ENCODE assay signal across 19 mouse cellular contexts in genomic region chr13:73458719-73459118, GRCm38 (mm10). TPM values are rescaled to one million over a fixed set of nuclear protein-coding genes. Genes with fewer than 3 reads are reported as not detected.
DNase-seq lines count a peak whose midpoint lies in the region; ATAC-seq lines count a peak whose summit lies in the region.
"Had no signal": no experiment of that assay in that cellular context is flagged by ENCODE, and none has a peak within 500 bp of the region (broad histone marks: within the 10 kb centered on the region; RNA-seq: fewer than 3 reads in every experiment).

No protein-coding gene starts in this region.

- WGBS in hindbrain, embryonic 14.5 days: 79% methylated on average over 5 of the region's 5 CpGs
- WGBS in midbrain, embryonic 16.5 days: 79% methylated on average over 5 of the region's 5 CpGs

- H3K4me2 ChIP-seq in hindbrain, embryonic 14.5 days (replicated peaks): no peak overlapping the region
- no peak overlapping the region for H3K4me2 ChIP-seq in midbrain, embryonic 16.5 days (ENCODE audit: low read length)
- H3K4me2 ChIP-seq: forebrain, embryonic 12.5 days; heart, embryonic 13.5 days; kidney, embryonic 15.5 days; lung, embryonic 15.5 days had no signal

- H3K9me3 ChIP-seq in hindbrain, embryonic 14.5 days (ENCODE audit: control insufficient read depth, low read length): no peaks in the 10 kb centered on the region
- H3K9me3 ChIP-seq in midbrain, embryonic 16.5 days (replicated peaks; ENCODE audit: control insufficient read depth, low read length, poor library complexity, severe bottlenecking): no peaks in the 10 kb centered on the region
- H3K9me3 ChIP-seq: embryonic facial prominence, embryonic 10.5 days; forebrain, embryonic 12.5 days; heart, embryonic 13.5 days; kidney, embryonic 15.5 days; lung, embryonic 15.5 days had no signal

- no peaks in the 10 kb centered on the region for H3K36me3 ChIP-seq in hindbrain, embryonic 14.5 days (replicated peaks; ENCODE audit: control insufficient read depth, insufficient read depth)
- no peaks in the 10 kb centered on the region for H3K36me3 ChIP-seq in midbrain, embryonic 16.5 days (ENCODE audit: control insufficient read depth, insufficient read depth, low read length)
- H3K36me3 ChIP-seq: embryonic facial prominence, embryonic 10.5 days; forebrain, embryonic 12.5 days; heart, embryonic 13.5 days; kidney, embryonic 15.5 days; lung, embryonic 15.5 days had no signal

- no peak overlapping the region for H3K4me3 ChIP-seq in hindbrain, embryonic 14.5 days (replicated peaks; ENCODE audit: low read length)
- no peak overlapping the region for H3K4me3 ChIP-seq in midbrain, embryonic 16.5 days (ENCODE audit: low read depth, low read length)
- H3K4me3 ChIP-seq: embryonic facial prominence, embryonic 10.5 days; forebrain, embryonic 12.5 days; heart, embryonic 13.5 days; kidney, embryonic 15.5 days; lung, embryonic 15.5 days had no signal

- H3K4me1 ChIP-seq in hindbrain, embryonic 14.5 days (replicated peaks; ENCODE audit: control insufficient read depth, insufficient read depth, low read length): no peaks in the 10 kb centered on the region
- no peaks in the 10 kb centered on the region for H3K4me1 ChIP-seq in midbrain, embryonic 16.5 days (ENCODE audit: control insufficient read depth, insufficient read depth, low read length)
- H3K4me1 ChIP-seq: embryonic facial prominence, embryonic 10.5 days; forebrain, embryonic 12.5 days; heart, embryonic 13.5 days; kidney, embryonic 15.5 days had no signal

- peak; percentile 45 for ATAC-seq in common myeloid progenitor, adult 5-6 weeks (replicated peaks; ENCODE audit: low read depth, poor library complexity, severe bottlenecking)
- peak; percentile 67 for ATAC-seq in megakaryocyte, adult 5-6 weeks (ENCODE audit: poor library complexity, severe bottlenecking)
- no peak for ATAC-seq in hindbrain, embryonic 14.5 days (ENCODE audit: low FRiP score)
- no peak for ATAC-seq in midbrain, embryonic 16.5 days
- ATAC-seq: hindbrain, postnatal 0 days; intestine, postnatal 0 days had no signal

- no peak overlapping the region for H3K27ac ChIP-seq in hindbrain, embryonic 14.5 days
- H3K27ac ChIP-seq in midbrain, embryonic 16.5 days (ENCODE audit: low read length): no peak overlapping the region
- H3K27ac ChIP-seq: embryonic facial prominence, embryonic 10.5 days; forebrain, embryonic 12.5 days; heart, embryonic 13.5 days; hindbrain, postnatal 0 days; kidney, embryonic 15.5 days; lung, embryonic 15.5 days had no signal

- no peaks in the 10 kb centered on the region for H3K27me3 ChIP-seq in hindbrain, embryonic 14.5 days (ENCODE audit: control insufficient read depth, insufficient read depth, low read length)
- no peaks in the 10 kb centered on the region for H3K27me3 ChIP-seq in midbrain, embryonic 16.5 days (ENCODE audit: control insufficient read depth, insufficient read depth, low read depth, low read length)
- H3K27me3 ChIP-seq: forebrain, embryonic 12.5 days; kidney, embryonic 15.5 days; lung, embryonic 15.5 days had no signal

- no peak overlapping the region for H3K9ac ChIP-seq in hindbrain, embryonic 14.5 days
- no peak overlapping the region for H3K9ac ChIP-seq in midbrain, embryonic 16.5 days (ENCODE audit: low read depth, low read length)
- H3K9ac ChIP-seq: forebrain, embryonic 12.5 days; heart, embryonic 13.5 days; kidney, embryonic 15.5 days; lung, embryonic 15.5 days had no signal

- DNase-seq in spleen, postnatal 36 days (ENCODE audit: low spot score in 2 of 2): peak; percentile 47 to 51
- DNase-seq in spleen, adult 18-20 months: no peak
- no peak for DNase-seq in kidney, postnatal 4 days
- DNase-seq in hindbrain, embryonic 14.5 days (ENCODE audit: low spot score): no peak
- DNase-seq: adrenal gland, postnatal 36 days; cerebellum, adult 8-10 months; heart, postnatal 4 days; right cerebral cortex, adult 18-20 months; thymus, adult 2 months had no signal

RNA-seq across cellular contexts. Expression of gene Lpcat1, which starts 8.3 kb away (rescaled TPM):
- total RNA-seq in common myeloid progenitor, adult 5-6 weeks (2017): 14.2 and 18.7 TPM in 2 replicates
- total RNA-seq in megakaryocyte, adult 5-6 weeks (2015): 12.7 and 14.9 TPM in 2 replicates
- 23.5 and 23.6 TPM in 2 replicates for total RNA-seq in megakaryocyte, adult 5-6 weeks (2017)
- polyA plus RNA-seq in hindbrain, embryonic 14.5 days (2014; fragmentation: Nextera tagmentation; extraction: Ambion mirVana): 77.3 and 95.0 TPM in 2 replicates
- 75.7 and 78.3 TPM in 2 replicates for polyA plus RNA-seq in midbrain, embryonic 16.5 days (2015; fragmentation: Nextera tagmentation; extraction: Ambion mirVana)

Comparison
In these comparisons a context has a peak if more than half of its experiments do, and no peak if none do; other contexts are left out.
1. DNase-seq: peak in spleen, postnatal 36 days (2 of 2); none in spleen, adult 18-20 months (0 of 2), kidney, postnatal 4 days (0 of 2) and hindbrain, embryonic 14.5 days (single experiment).
2. ATAC-seq: peak in common myeloid progenitor, adult 5-6 weeks (single experiment) and megakaryocyte, adult 5-6 weeks (single experiment); none in hindbrain, embryonic 14.5 days (single experiment) and midbrain, embryonic 16.5 days (single experiment).